Mouse (Mus musculus) cortical plate, adult 2 months (tissue): ENCODE data around the gene Tmem115.

Source experiments
- CTCF ChIP-seq: fragments of 200-500 bp; IDR thresholded peaks from 2 replicates; pipeline ENCODE4 v1.5.1; 2011; ENCODE audit warnings: mild to moderate bottlenecking, control low read depth, low read length; ENCODE audit not compliant: insufficient read depth; ENCODE audit errors: extremely low read depth
- POLR2A ChIP-seq: fragments of 200-500 bp; IDR thresholded peaks from 2 replicates; pipeline ENCODE4 v1.6.1; 2011; ENCODE audit warnings: mild to moderate bottlenecking, low read length, control low read depth; ENCODE audit not compliant: insufficient read depth; ENCODE audit errors: extremely low read depth

DNA sequence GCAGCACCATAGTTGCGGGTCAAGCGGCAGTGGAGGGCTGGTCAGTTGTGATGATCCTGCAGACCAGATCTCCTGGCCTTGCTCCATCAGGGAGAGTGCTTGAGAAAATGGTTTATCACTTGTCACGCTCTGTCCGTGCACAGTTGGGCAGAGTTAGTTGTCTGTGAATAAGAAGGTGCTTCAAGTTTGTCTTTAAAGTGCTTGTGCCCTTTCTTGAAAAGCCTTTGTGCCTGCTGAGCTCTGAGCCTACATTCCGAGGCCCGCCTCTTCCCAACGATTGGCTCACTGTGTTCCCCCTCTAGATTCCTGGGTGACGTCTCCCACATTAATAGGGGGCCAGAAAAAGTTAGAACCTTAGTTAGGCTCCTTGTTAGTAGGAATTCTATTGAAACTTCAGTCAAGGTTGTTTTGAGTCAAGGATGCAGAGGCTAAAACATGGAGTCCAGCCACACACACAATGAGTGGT lies 18.2 kb downstream of the Tmem115 start:
- TF ChIP-seq CTCF (no peak), POLR2A (no peak)
